Mouse (Mus musculus) kidney, adult 2 months (tissue): ENCODE results near the gene Slc8a3. TPM values are rescaled to one million over a fixed set of nuclear protein-coding genes. Genes with fewer than 3 reads are reported as not detected.

Experiments used
- DNase-seq: peaks from one replicate; pipeline ENCODE4 v3.0.0; 2021
- H3K27ac ChIP-seq: fragments of 200-500 bp; 2 replicates; pipeline ENCODE4 v1.5.1; 2012; ENCODE audit warnings: low read depth, low read length, control low read depth, inconsistent platforms; ENCODE audit not compliant: insufficient read depth
- H3K27me3 ChIP-seq: fragments of 200-500 bp; replicated peaks from 2 replicates; pipeline ENCODE4 v1.6.1; 2012; ENCODE audit warnings: mild to moderate bottlenecking, moderate library complexity, low read length, inconsistent platforms; ENCODE audit not compliant: control insufficient read depth, insufficient read depth
- H3K36me3 ChIP-seq: fragments of 200-500 bp; 2 replicates; pipeline ENCODE4 v1.6.1; 2012; ENCODE audit warnings: mild to moderate bottlenecking, moderate library complexity, low read length, inconsistent platforms; ENCODE audit not compliant: control insufficient read depth, insufficient read depth
- H3K4me1 ChIP-seq: fragments of 200-500 bp; 2 replicates; pipeline ENCODE4 v1.6.1; 2011; ENCODE audit warnings: low read length; ENCODE audit not compliant: control insufficient read depth, insufficient read depth
- H3K4me3 ChIP-seq: fragments of 200-500 bp; 2 replicates; pipeline ENCODE4 v1.5.1; 2011; ENCODE audit warnings: mild to moderate bottlenecking, low read depth, low read length, control low read depth; ENCODE audit not compliant: insufficient read depth
- CTCF ChIP-seq: fragments of 200-500 bp; conservative IDR thresholded peaks from 2 replicates; pipeline ENCODE4 v1.5.1; 2011; ENCODE audit warnings: low read depth, mild to moderate bottlenecking, control low read depth, low read length, moderate library complexity, mixed read lengths; ENCODE audit not compliant: insufficient read depth, insufficient read length
- POLR2A ChIP-seq: fragments of 200-500 bp; IDR thresholded peaks from one replicate; pipeline ENCODE4 v1.6.1; 2011; ENCODE audit warnings: low read depth, low read length, control low read depth
- WGBS: fragments of 180-500 bp; shearing (Covaris S2); methylation state at CpG from one replicate; pipeline ENCODE4 v1.1.7; 2018; 5-methylcytosine and 5-hydroxymethylcytosine counted together
- polyA plus RNA-seq: library from polyadenylated mRNA; depleted of rRNA; stranded (reverse); fragments of >200 nt; gene quantifications from 2 replicates; pipeline ENCODE4 v1.2.3, GENCODE M21; 2012

Gene Slc8a3
- polyA plus RNA-seq, 1 experiment: 0.17 TPM

- Histone ChIP-seq H3K36me3 (no peaks in the 10 kb centered on the region), H3K27me3 (no peaks in the 10 kb centered on the region), H3K4me1 (peaks cover 4% of the 10 kb centered on the region; the same call in 1 of the 2 replicates), H3K27ac (no peak overlapping the region), H3K4me3 (no peak overlapping the region)
- TF ChIP-seq CTCF (no peak), POLR2A (no peak)
- WGBS: 86% methylated on average over 2 of the region's 2 CpGs
- no peak for DNase-seq
Observed at GRCm38 (mm10) chr12:81184967-81185366, 148.0 kb downstream of the Slc8a3 start.

DNA sequence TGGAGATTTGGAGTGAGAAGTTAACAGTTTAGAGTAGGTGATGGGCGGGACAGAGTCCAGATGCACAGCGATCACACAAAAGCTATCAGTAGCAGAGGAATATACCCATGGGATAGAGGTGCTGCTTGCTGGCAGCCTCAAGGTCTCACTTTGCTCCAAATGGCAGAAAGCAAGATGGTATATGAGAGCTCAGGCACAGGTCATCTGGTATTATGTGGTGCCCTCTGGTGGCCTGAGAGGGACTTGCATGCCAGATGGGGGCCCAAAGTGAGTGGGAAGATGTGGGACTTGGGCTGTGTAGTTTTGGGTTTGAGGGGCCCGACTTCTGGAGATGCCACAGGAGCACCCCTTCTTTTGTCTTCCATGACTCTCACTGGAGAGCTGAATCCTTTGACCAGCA is 150.9 kb downstream of the Slc8a3 start:
- DNase-seq: peak; percentile 36
- H3K36me3 ChIP-seq: no peaks in the 10 kb centered on the region
- TF ChIP-seq POLR2A (no peak), CTCF (peak; percentile 75)
- no peaks in the 10 kb centered on the region for H3K27me3 ChIP-seq
- H3K4me3 ChIP-seq: no peak overlapping the region
- no peaks in the 10 kb centered on the region for H3K4me1 ChIP-seq
- H3K27ac ChIP-seq: no peak overlapping the region
- 63% methylated on average over 3 of the region's 3 CpGs for WGBS

- WGBS: 37% methylated on average over 9 of the region's 9 CpGs
- Histone ChIP-seq H3K27me3 (no peaks in the 10 kb centered on the region), H3K4me3 (no peak overlapping the region), H3K36me3 (no peaks in the 10 kb centered on the region), H3K4me1 (no peaks in the 10 kb centered on the region), H3K27ac (no peak overlapping the region)
- no peak for TF ChIP-seq CTCF
- DNase-seq: no peak
Observed at GRCm38 (mm10) chr12:81175252-81175651, 157.7 kb downstream of the Slc8a3 start.

GRCm38 (mm10) chr12:81173893-81174292 is 159.1 kb downstream of the Slc8a3 start:
- TF ChIP-seq POLR2A (no peak), CTCF (no peak)
- Histone ChIP-seq H3K36me3 (no peaks in the 10 kb centered on the region), H3K4me1 (no peaks in the 10 kb centered on the region), H3K27ac (no peak overlapping the region), H3K27me3 (no peaks in the 10 kb centered on the region), H3K4me3 (no peak overlapping the region)
- WGBS: 89% methylated on average over 4 of the region's 4 CpGs
- DNase-seq: no peak

GRCm38 (mm10) chr12:81173011-81173410 is 160.0 kb downstream of the Slc8a3 start:
- Histone ChIP-seq H3K4me1 (no peaks in the 10 kb centered on the region), H3K4me3 (no peak overlapping the region), H3K27me3 (no peaks in the 10 kb centered on the region), H3K36me3 (no peaks in the 10 kb centered on the region), H3K27ac (no peak overlapping the region)
- TF ChIP-seq POLR2A (no peak), CTCF (no peak)
- DNase-seq: no peak
- 84% methylated on average over 3 of the region's 3 CpGs for WGBS

- WGBS: 80% methylated on average over 2 of the region's 2 CpGs
- Histone ChIP-seq H3K4me3 (no peak overlapping the region), H3K27me3 (no peaks in the 10 kb centered on the region), H3K4me1 (no peaks in the 10 kb centered on the region), H3K27ac (no peak overlapping the region), H3K36me3 (no peaks in the 10 kb centered on the region)
- DNase-seq: no peak
- no peak for TF ChIP-seq POLR2A
- TF ChIP-seq CTCF: peak; percentile 25; the same call in 1 of the 2 replicates
Observed at GRCm38 (mm10) chr12:81170076-81170475, 162.9 kb downstream of the Slc8a3 start.

GRCm38 (mm10) chr12:81168494-81168893 is 164.5 kb downstream of the Slc8a3 start:
- Histone ChIP-seq H3K4me1 (no peaks in the 10 kb centered on the region), H3K36me3 (no peaks in the 10 kb centered on the region), H3K4me3 (no peak overlapping the region), H3K27ac (no peak overlapping the region), H3K27me3 (no peaks in the 10 kb centered on the region)
- no peak for TF ChIP-seq CTCF
- TF ChIP-seq POLR2A: no peak
- WGBS: 54% methylated on average over 2 of the region's 2 CpGs
- no peak for DNase-seq

DNA sequence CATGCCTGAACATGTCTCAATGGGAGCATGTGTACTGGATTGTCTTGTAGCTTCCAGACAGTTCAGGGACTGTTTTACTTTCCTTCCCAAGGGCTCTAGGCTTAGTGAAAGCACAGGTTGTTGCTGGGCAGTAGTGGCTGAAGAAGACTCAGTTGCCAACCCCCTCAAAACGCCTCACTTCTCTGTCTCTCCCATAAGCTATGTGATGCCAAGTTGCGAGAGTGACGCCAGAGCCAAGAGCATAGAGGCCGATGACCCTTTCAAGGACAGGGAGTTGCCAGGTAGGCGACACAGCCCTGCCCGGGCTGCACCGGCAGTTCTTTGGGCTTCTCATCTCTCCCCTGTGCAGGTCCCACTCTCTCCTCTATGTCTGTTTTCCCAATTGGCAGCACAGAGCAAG is 164.9 kb downstream of the Slc8a3 start:
- 75% methylated on average over 7 of the region's 7 CpGs for WGBS
- DNase-seq: no peak
- Histone ChIP-seq H3K4me1 (no peaks in the 10 kb centered on the region), H3K27ac (no peak overlapping the region), H3K27me3 (no peaks in the 10 kb centered on the region), H3K36me3 (no peaks in the 10 kb centered on the region), H3K4me3 (no peak overlapping the region)
- TF ChIP-seq CTCF: no peak
- TF ChIP-seq POLR2A: no peak
